Mouse (Mus musculus): ENCODE data around the gene Olfr799. TPM values are rescaled to one million over a fixed set of nuclear protein-coding genes. Genes with fewer than 3 reads are reported as not detected.

Gene Olfr799
- polyA plus RNA-seq (2012; ENCODE audit: insufficient read depth, low replicate concordance) = not detected in 2 replicates

DNA sequence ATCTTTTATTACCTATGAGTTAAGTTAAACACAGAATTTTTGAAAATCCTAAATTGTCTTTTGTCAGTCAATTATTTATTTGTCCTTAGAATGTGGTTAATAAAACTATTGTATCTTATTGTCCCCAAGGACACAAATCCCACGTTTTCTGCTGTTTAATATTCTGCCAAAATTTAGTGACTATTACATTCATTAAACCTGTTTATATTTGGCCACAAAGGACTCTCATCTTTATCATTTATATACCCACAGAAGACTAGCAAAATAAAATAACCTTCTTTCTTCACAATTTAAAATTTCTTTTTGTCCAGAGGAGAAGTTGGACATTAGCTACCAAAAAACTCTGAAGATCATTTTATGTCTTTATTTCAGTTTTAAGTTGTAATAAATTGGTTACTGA is at the start of gene Olfr799:
Olfr799 (plus strand) TSS at position 301 of the 400 bp plus-strand sequence.
- Histone ChIP-seq H3K9me3 (peaks cover 4% of the 10 kb centered on the region), H3K27me3 (replicated peaks) (no peaks in the 10 kb centered on the region), H3K4me3 (replicated peaks) (no peak within 1 kb of the TSS), H3K4me1 (no peaks in the 10 kb centered on the region), H3K36me3 (replicated peaks; ENCODE audit: low read length) (no peaks in the 10 kb centered on the region)
- no peak for TF ChIP-seq FLI1 (IDR thresholded peaks at IDR 0.05; ENCODE audit: low read length)
- TF ChIP-seq GATA1 (IDR thresholded peaks at IDR 0.05; ENCODE audit: borderline replicate concordance, low read length) = no peak

- Histone ChIP-seq H3K27me3 (replicated peaks) (no peaks in the 10 kb centered on the region), H3K4me1 (no peaks in the 10 kb centered on the region), H3K4me3 (replicated peaks) (no peak within 1 kb of the TSS), H3K36me3 (replicated peaks; ENCODE audit: low read length) (no peaks in the 10 kb centered on the region), H3K9me3 (peaks cover 7% of the 10 kb centered on the region)
- TF ChIP-seq FLI1 (IDR thresholded peaks at IDR 0.05; ENCODE audit: low read length) (no peak), GATA1 (IDR thresholded peaks at IDR 0.05; ENCODE audit: borderline replicate concordance, low read length) (no peak)
Observed at GRCm38 (mm10) chr10:129612470-129612869, 24.8 kb upstream of the Olfr799 start, which contains the start of gene Olfr796. Olfr796 (minus strand) TSS chr10:129612570.

DNA sequence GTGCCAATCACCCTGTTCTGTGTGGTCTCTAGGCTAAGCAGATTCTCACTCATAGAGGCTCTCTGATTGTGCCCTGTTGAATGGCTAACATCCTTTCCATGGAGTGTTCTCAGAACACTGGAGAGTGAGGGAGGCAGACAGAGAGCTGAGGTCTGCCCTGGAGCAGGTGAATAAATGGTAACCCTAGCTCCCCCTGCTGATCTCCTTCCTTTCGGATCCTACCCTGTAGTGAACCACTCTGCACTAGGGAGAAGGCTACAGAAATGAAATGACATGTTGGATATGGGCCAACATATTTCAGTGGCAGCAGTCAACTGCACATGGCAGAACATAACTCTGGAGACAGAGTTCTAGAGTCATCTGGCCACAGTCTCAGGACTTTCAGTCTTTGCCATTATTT is 15.6 kb upstream of the Olfr799 start:
- Histone ChIP-seq H3K4me1 (no peaks in the 10 kb centered on the region), H3K9me3 (no peaks in the 10 kb centered on the region; the same call in 1 of the 2 replicates), H3K4me3 (replicated peaks) (no peak overlapping the region), H3K36me3 (replicated peaks; ENCODE audit: low read length) (no peaks in the 10 kb centered on the region), H3K27me3 (replicated peaks) (no peaks in the 10 kb centered on the region)
- TF ChIP-seq GATA1 (IDR thresholded peaks at IDR 0.05; ENCODE audit: borderline replicate concordance, low read length) (no peak), FLI1 (IDR thresholded peaks at IDR 0.05; ENCODE audit: low read length) (no peak)

GRCm38 (mm10) chr10:129623251-129623650 is 14.0 kb upstream of the Olfr799 start:
- H3K4me3 ChIP-seq (replicated peaks) = no peak overlapping the region
- no peaks in the 10 kb centered on the region; the same call in 1 of the 2 replicates for H3K9me3 ChIP-seq
- H3K4me1 ChIP-seq = no peaks in the 10 kb centered on the region

GRCm38 (mm10) chr10:129627834-129628233 is 9.4 kb upstream of the Olfr799 start, which contains the start of gene Olfr798:
Olfr798 (minus strand) TSS chr10:129627934.
- no peaks in the 10 kb centered on the region; the same call in 1 of the 2 replicates for H3K9me3 ChIP-seq
- no peak for TF ChIP-seq FLI1 (IDR thresholded peaks at IDR 0.05; ENCODE audit: low read length)
- TF ChIP-seq GATA1 (IDR thresholded peaks at IDR 0.05; ENCODE audit: borderline replicate concordance, low read length) = no peak

More at GRCm38 (mm10) chr10:129623251-129623650, 14.0 kb upstream of the Olfr799 start:
- H3K36me3 ChIP-seq (replicated peaks; ENCODE audit: low read length) = no peaks in the 10 kb centered on the region
- TF ChIP-seq GATA1 (IDR thresholded peaks at IDR 0.05; ENCODE audit: borderline replicate concordance, low read length) (no peak), FLI1 (IDR thresholded peaks at IDR 0.05; ENCODE audit: low read length) (no peak)
- no peaks in the 10 kb centered on the region for H3K27me3 ChIP-seq (replicated peaks)

DNA sequence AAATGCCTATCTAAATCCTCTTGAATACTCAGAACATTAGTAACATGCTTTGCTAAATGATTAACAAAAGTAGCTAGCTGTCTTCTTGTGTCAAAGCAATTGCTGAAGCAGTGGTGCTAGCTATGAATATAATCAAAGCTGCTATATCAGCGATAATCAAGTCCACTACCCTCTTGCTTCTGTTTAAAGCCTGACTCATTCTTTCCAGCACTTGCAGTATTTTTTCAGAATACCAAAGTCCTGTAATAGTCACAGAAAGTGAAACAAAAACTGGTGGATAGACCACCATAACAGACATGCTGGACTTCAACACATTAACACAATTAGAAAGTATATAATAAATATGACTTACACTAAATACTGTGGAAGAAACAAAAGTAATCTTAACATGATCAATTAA is 14.5 kb downstream of the Olfr799 start:
- Histone ChIP-seq H3K9me3 (no peaks in the 10 kb centered on the region), H3K4me1 (no peaks in the 10 kb centered on the region), H3K4me3 (replicated peaks) (no peak overlapping the region), H3K27me3 (replicated peaks) (no peaks in the 10 kb centered on the region), H3K36me3 (replicated peaks; ENCODE audit: low read length) (no peaks in the 10 kb centered on the region)
- TF ChIP-seq GATA1 (IDR thresholded peaks at IDR 0.05; ENCODE audit: borderline replicate concordance, low read length) = no peak
- TF ChIP-seq FLI1 (IDR thresholded peaks at IDR 0.05; ENCODE audit: low read length) = no peak

More at GRCm38 (mm10) chr10:129627834-129628233, 9.4 kb upstream of the Olfr799 start, which contains the start of gene Olfr798:
- Histone ChIP-seq H3K4me3 (replicated peaks) (no peak within 1 kb of the TSS), H3K4me1 (no peaks in the 10 kb centered on the region), H3K36me3 (replicated peaks; ENCODE audit: low read length) (no peaks in the 10 kb centered on the region), H3K27me3 (replicated peaks) (no peaks in the 10 kb centered on the region)

- H3K4me3 ChIP-seq (replicated peaks) = no peak within 1 kb of the TSS
- TF ChIP-seq GATA1 (IDR thresholded peaks at IDR 0.05; ENCODE audit: borderline replicate concordance, low read length) = no peak
- TF ChIP-seq FLI1 (IDR thresholded peaks at IDR 0.05; ENCODE audit: low read length) = no peak
- no peaks in the 10 kb centered on the region for H3K36me3 ChIP-seq (replicated peaks; ENCODE audit: low read length)
- H3K9me3 ChIP-seq = no peaks in the 10 kb centered on the region
- no peaks in the 10 kb centered on the region for H3K27me3 ChIP-seq (replicated peaks)
- H3K4me1 ChIP-seq = no peaks in the 10 kb centered on the region
Observed at GRCm38 (mm10) chr10:129657394-129657793, 20.1 kb downstream of the Olfr799 start, which contains the start of gene Olfr800. Olfr800 (plus strand) TSS chr10:129657694.

GRCm38 (mm10) chr10:129673765-129674164 is 36.5 kb downstream of the Olfr799 start, which contains the start of gene Olfr801:
Olfr801 (minus strand) TSS chr10:129673865.
- Histone ChIP-seq H3K27me3 (replicated peaks) (no peaks in the 10 kb centered on the region), H3K36me3 (replicated peaks; ENCODE audit: low read length) (no peaks in the 10 kb centered on the region), H3K4me3 (replicated peaks) (no peak within 1 kb of the TSS), H3K4me1 (no peaks in the 10 kb centered on the region), H3K9me3 (no peaks in the 10 kb centered on the region)
- no peak for TF ChIP-seq GATA1 (IDR thresholded peaks at IDR 0.05; ENCODE audit: borderline replicate concordance, low read length)
- no peak for TF ChIP-seq FLI1 (IDR thresholded peaks at IDR 0.05; ENCODE audit: low read length)

- Histone ChIP-seq H3K9me3 (no peaks in the 10 kb centered on the region), H3K4me3 (replicated peaks) (no peak within 1 kb of the TSS), H3K36me3 (replicated peaks; ENCODE audit: low read length) (no peaks in the 10 kb centered on the region), H3K4me1 (no peaks in the 10 kb centered on the region), H3K27me3 (replicated peaks) (no peaks in the 10 kb centered on the region)
- TF ChIP-seq GATA1 (IDR thresholded peaks at IDR 0.05; ENCODE audit: borderline replicate concordance, low read length) = no peak
- TF ChIP-seq FLI1 (IDR thresholded peaks at IDR 0.05; ENCODE audit: low read length) = no peak
Observed at GRCm38 (mm10) chr10:129688069-129688468, 50.8 kb downstream of the Olfr799 start, which contains the start of gene Olfr802. Olfr802 (minus strand) TSS chr10:129688169.

DNA sequence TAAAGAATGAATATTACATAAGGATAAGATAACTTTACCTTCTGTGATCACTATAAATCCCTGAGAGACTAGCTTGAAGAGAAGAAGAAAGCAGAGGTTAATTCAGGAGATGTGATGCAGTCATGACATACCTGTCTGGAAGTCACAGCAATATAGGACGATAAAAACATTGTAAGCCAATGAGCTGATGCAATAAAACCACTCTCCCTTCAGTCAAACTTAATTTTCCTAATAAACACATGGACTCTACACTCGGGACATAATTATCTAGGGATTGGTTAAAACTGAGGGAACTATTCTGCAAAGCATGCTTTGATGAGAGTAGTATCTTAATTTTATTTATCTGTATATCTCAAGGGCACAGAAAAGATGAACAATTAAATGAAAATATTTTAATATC is 56.9 kb downstream of the Olfr799 start, which contains the start of gene Olfr803:
Olfr803 (minus strand) TSS at position 101 of the 400 bp plus-strand sequence.
- H3K27me3 ChIP-seq (replicated peaks) = no peaks in the 10 kb centered on the region
- no peak for TF ChIP-seq GATA1 (IDR thresholded peaks at IDR 0.05; ENCODE audit: borderline replicate concordance, low read length)
- no peak for TF ChIP-seq FLI1 (IDR thresholded peaks at IDR 0.05; ENCODE audit: low read length)
- no peak within 1 kb of the TSS for H3K4me3 ChIP-seq (replicated peaks)
- H3K4me1 ChIP-seq = no peaks in the 10 kb centered on the region
- H3K36me3 ChIP-seq (replicated peaks; ENCODE audit: low read length) = no peaks in the 10 kb centered on the region
- peaks cover 16% of the 10 kb centered on the region for H3K9me3 ChIP-seq

Other genes starting within 250 kb of the Olfr799 start
- gene Olfr785, start 232.1 kb upstream of the Olfr799 start, polyA plus RNA-seq (2012; ENCODE audit: insufficient read depth, low replicate concordance) = not detected in 2 replicates
- not detected in 2 replicates for gene Olfr786, start 210.2 kb upstream of the Olfr799 start, polyA plus RNA-seq (2012; ENCODE audit: insufficient read depth, low replicate concordance)
- 2.0 TPM in 1 of 2 replicates, not detected in the other for gene Olfr787, start 175.6 kb upstream of the Olfr799 start, polyA plus RNA-seq (2012; ENCODE audit: insufficient read depth, low replicate concordance)
- not detected in 2 replicates for gene Olfr788, start 166.5 kb upstream of the Olfr799 start, polyA plus RNA-seq (2012; ENCODE audit: insufficient read depth, low replicate concordance)
- gene Olfr789, start 152.7 kb upstream of the Olfr799 start, polyA plus RNA-seq (2012; ENCODE audit: insufficient read depth, low replicate concordance) = not detected in 2 replicates
- gene Olfr790, start 139.0 kb upstream of the Olfr799 start, polyA plus RNA-seq (2012; ENCODE audit: insufficient read depth, low replicate concordance) = not detected in 2 replicates
- gene Olfr791, start 115.7 kb upstream of the Olfr799 start, polyA plus RNA-seq (2012; ENCODE audit: insufficient read depth, low replicate concordance) = not detected in 2 replicates
- not detected in 2 replicates for gene Olfr792, start 98.3 kb upstream of the Olfr799 start, polyA plus RNA-seq (2012; ENCODE audit: insufficient read depth, low replicate concordance)
- gene Olfr794, start 69.8 kb upstream of the Olfr799 start, polyA plus RNA-seq (2012; ENCODE audit: insufficient read depth, low replicate concordance) = not detected in 2 replicates
- not detected in 2 replicates for gene Olfr796, start 24.9 kb upstream of the Olfr799 start, polyA plus RNA-seq (2012; ENCODE audit: insufficient read depth, low replicate concordance)
- 0.76 TPM in 1 of 2 replicates, not detected in the other for gene Olfr798, start 9.6 kb upstream of the Olfr799 start, polyA plus RNA-seq (2012; ENCODE audit: insufficient read depth, low replicate concordance)
- gene Olfr800, start 20.2 kb downstream of the Olfr799 start, polyA plus RNA-seq (2012; ENCODE audit: insufficient read depth, low replicate concordance) = not detected in 2 replicates
- not detected in 2 replicates for gene Olfr801, start 36.4 kb downstream of the Olfr799 start, polyA plus RNA-seq (2012; ENCODE audit: insufficient read depth, low replicate concordance)
- gene Olfr802, start 50.7 kb downstream of the Olfr799 start, polyA plus RNA-seq (2012; ENCODE audit: insufficient read depth, low replicate concordance) = not detected in 2 replicates
- 8.7 TPM in 1 of 2 replicates, not detected in the other for gene Olfr803, start 56.8 kb downstream of the Olfr799 start, polyA plus RNA-seq (2012; ENCODE audit: insufficient read depth, low replicate concordance)
- gene Olfr804, start 65.7 kb downstream of the Olfr799 start, polyA plus RNA-seq (2012; ENCODE audit: insufficient read depth, low replicate concordance) = not detected in 2 replicates
- not detected in 2 replicates for gene Olfr805, start 91.9 kb downstream of the Olfr799 start, polyA plus RNA-seq (2012; ENCODE audit: insufficient read depth, low replicate concordance)
- not detected in 2 replicates for gene Olfr806, start 104.4 kb downstream of the Olfr799 start, polyA plus RNA-seq (2012; ENCODE audit: insufficient read depth, low replicate concordance)
- gene Olfr807, start 120.3 kb downstream of the Olfr799 start, polyA plus RNA-seq (2012; ENCODE audit: insufficient read depth, low replicate concordance) = not detected in 2 replicates
- not detected in 2 replicates for gene Olfr808, start 128.0 kb downstream of the Olfr799 start, polyA plus RNA-seq (2012; ENCODE audit: insufficient read depth, low replicate concordance)
- gene Olfr809, start 137.2 kb downstream of the Olfr799 start, polyA plus RNA-seq (2012; ENCODE audit: insufficient read depth, low replicate concordance) = 0.07 TPM in 1 of 2 replicates, not detected in the other
- not detected in 2 replicates for gene Olfr810, start 157.4 kb downstream of the Olfr799 start, polyA plus RNA-seq (2012; ENCODE audit: insufficient read depth, low replicate concordance)
- gene Olfr811, start 166.9 kb downstream of the Olfr799 start, polyA plus RNA-seq (2012; ENCODE audit: insufficient read depth, low replicate concordance) = not detected in 2 replicates
- gene Olfr812, start 208.6 kb downstream of the Olfr799 start, polyA plus RNA-seq (2012; ENCODE audit: insufficient read depth, low replicate concordance) = not detected in 2 replicates
- gene Olfr813, start 217.9 kb downstream of the Olfr799 start, polyA plus RNA-seq (2012; ENCODE audit: insufficient read depth, low replicate concordance) = not detected in 2 replicates
- 0.03 TPM in 1 of 2 replicates, not detected in the other for gene Olfr814, start 242.4 kb downstream of the Olfr799 start, polyA plus RNA-seq (2012; ENCODE audit: insufficient read depth, low replicate concordance)